In the genomic region with DNA sequence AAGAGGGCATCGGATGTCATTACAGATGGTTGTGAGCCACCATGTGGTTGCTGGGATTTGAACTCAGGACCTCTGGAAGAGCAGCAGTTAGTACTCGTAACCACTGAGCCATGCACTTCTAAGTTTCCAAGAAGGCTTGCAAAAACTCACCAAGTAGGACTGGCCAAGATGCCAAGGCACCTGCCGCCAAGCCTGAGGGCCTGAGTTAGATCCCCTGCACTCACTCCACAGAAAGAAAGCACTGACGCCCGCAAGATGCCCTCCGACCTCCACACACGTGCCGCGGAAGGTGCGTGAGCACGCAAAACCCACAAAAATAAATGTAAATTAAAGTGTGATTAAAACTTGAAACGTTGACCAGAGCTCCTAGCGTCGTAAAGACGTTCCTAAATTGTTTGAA, we compare ENCODE assay signal across 8 mouse cellular contexts. TPM values are rescaled to one million over a fixed set of nuclear protein-coding genes. Genes with fewer than 3 reads are reported as not detected.
DNase-seq lines count a peak whose midpoint lies in the region; ATAC-seq and TF ChIP-seq lines count a peak whose summit lies in the region.

No protein-coding gene starts in this region.

- H3K4me1 ChIP-seq in liver, adult 2 months (ENCODE audit: control insufficient read depth, insufficient read depth, low read length), result peaks cover 16% of the 10 kb centered on the region
- peaks cover 18% of the 10 kb centered on the region for H3K4me1 ChIP-seq in intestine, embryonic 16.5 days (ENCODE audit: control insufficient read depth, insufficient read depth, low read length)
- H3K4me1 ChIP-seq in midbrain, postnatal 0 days (ENCODE audit: insufficient read depth, low read length), result peaks cover 6% of the 10 kb centered on the region; the same call in 1 of the 2 replicates

- no peaks in the 10 kb centered on the region for H3K27me3 ChIP-seq in liver, adult 2 months (ENCODE audit: control insufficient read depth, insufficient read depth, low read length)
- H3K27me3 ChIP-seq in intestine, embryonic 16.5 days (replicated peaks; ENCODE audit: control insufficient read depth, insufficient read depth, low read length), result no peaks in the 10 kb centered on the region
- no peaks in the 10 kb centered on the region for H3K27me3 ChIP-seq in midbrain, postnatal 0 days (ENCODE audit: insufficient read depth, low read length)

- TF ChIP-seq CTCF in liver, adult 2 months (IDR thresholded peaks at IDR 0.05; ENCODE audit: low read depth, low read length), result no peak
- no peak for TF ChIP-seq CTCF in midbrain, postnatal 0 days (IDR thresholded peaks at IDR 0.05)

- H3K27ac ChIP-seq in liver, adult 2 months (replicated peaks; ENCODE audit: insufficient read depth, low read depth, low read length), result peak overlapping the region; percentile 63
- H3K27ac ChIP-seq in intestine, embryonic 16.5 days (ENCODE audit: low read length), result no peak overlapping the region
- no peak overlapping the region for H3K27ac ChIP-seq in midbrain, postnatal 0 days (ENCODE audit: low read depth, low read length)

- DNase-seq in liver, adult 2 months (ENCODE audit: extremely low read depth, low read depth, low spot score), result no peak
- DNase-seq in liver (no peak), adipocyte (ENCODE audit: low spot score) (no peak)
- peak; percentile 20 to 21 for DNase-seq in cerebellum, postnatal 36 days
- DNase-seq in midbrain, postnatal 0 days (ENCODE audit: low spot score), result no peak
- DNase-seq in urinary bladder, postnatal 36 days (ENCODE audit: low spot score in 2 of 2), result no peak
- DNase-seq in ovary, postnatal 36 days (ENCODE audit: low spot score), result no peak

- no peak for TF ChIP-seq POLR2A in liver, adult 2 months (IDR thresholded peaks at IDR 0.05; ENCODE audit: extremely low read depth, insufficient read depth, low read length)

- 20% methylated on average over 15 of the region's 15 CpGs for WGBS in liver, adult 2 months
- 27% methylated on average over 15 of the region's 15 CpGs for WGBS in intestine, embryonic 16.5 days
- WGBS in midbrain, postnatal 0 days, result 30% methylated on average over 15 of the region's 15 CpGs

- H3K79me2 ChIP-seq in liver, adult 2 months (ENCODE audit: control insufficient read depth, insufficient read depth, low read length), result peaks cover 30% of the 10 kb centered on the region

- H3K36me3 ChIP-seq in liver, adult 2 months (ENCODE audit: control insufficient read depth, insufficient read depth, low read length), result no peaks in the 10 kb centered on the region
- no peaks in the 10 kb centered on the region for H3K36me3 ChIP-seq in intestine, embryonic 16.5 days (ENCODE audit: control insufficient read depth, insufficient read depth, low read length)
- H3K36me3 ChIP-seq in midbrain, postnatal 0 days (ENCODE audit: insufficient read depth, low read length), result no peaks in the 10 kb centered on the region

- H3K4me3 ChIP-seq in liver, adult 2 months (ENCODE audit: insufficient read depth, low read depth, low read length), result peak overlapping the region; percentile 79
- H3K4me3 ChIP-seq in intestine, embryonic 16.5 days (ENCODE audit: low read length), result peak overlapping the region; percentile 85
- peak overlapping the region; percentile 94 for H3K4me3 ChIP-seq in midbrain, postnatal 0 days (ENCODE audit: low read depth, low read length)

- H3K4me2 ChIP-seq in intestine, embryonic 16.5 days (ENCODE audit: low read depth, low read length), result peak overlapping the region; percentile 90
- peak overlapping the region; percentile 90 for H3K4me2 ChIP-seq in midbrain, postnatal 0 days (ENCODE audit: low read depth, low read length, poor library complexity, severe bottlenecking)

- 0 out of 2 replicates have a peak overlapping the region, but pooled peaks have one; percentile 4 for H3K9ac ChIP-seq in liver, adult 2 months (ENCODE audit: low read depth, low read length)
- peak overlapping the region; percentile 89 for H3K9ac ChIP-seq in intestine, embryonic 16.5 days (ENCODE audit: low read depth, low read length)
- no peak overlapping the region for H3K9ac ChIP-seq in midbrain, postnatal 0 days (replicated peaks; ENCODE audit: low read length, poor library complexity, severe bottlenecking)

- no peaks in the 10 kb centered on the region for H3K9me3 ChIP-seq in intestine, embryonic 16.5 days (ENCODE audit: control insufficient read depth, low read length)
- no peaks in the 10 kb centered on the region for H3K9me3 ChIP-seq in midbrain, postnatal 0 days (ENCODE audit: low read length)

- ATAC-seq in intestine, embryonic 16.5 days, result no peak
- no peak; the same call in 1 of the 2 replicates for ATAC-seq in midbrain, postnatal 0 days (ENCODE audit: low FRiP score)

RNA-seq across cellular contexts. Expression of gene Gns, which starts 0.6 kb away (rescaled TPM):
- total RNA-seq in liver, adult 2 months (2014; rRNA removed), result 84.0 and 102 TPM in 2 replicates
- polyA plus RNA-seq in liver, adult 2 months (2012; rRNA removed), result 65.7 and 78.4 TPM in 2 replicates
- polyA plus RNA-seq in intestine, embryonic 16.5 days (2015; fragmentation: Nextera tagmentation; extraction: Ambion mirVana), result 43.3 and 50.4 TPM in 2 replicates
- total RNA-seq in midbrain, postnatal 0 days (2014; rRNA removed), result 66.4 and 84.3 TPM in 2 replicates
- polyA plus RNA-seq in midbrain, postnatal 0 days (2015; fragmentation: Nextera tagmentation; extraction: Ambion mirVana), result 37.7 and 40.4 TPM in 2 replicates

RNA-seq across cellular contexts. Expression of gene Tbc1d30, which starts 13.2 kb away (rescaled TPM):
- total RNA-seq in liver, adult 2 months (2014; rRNA removed), result 8.4 and 10.7 TPM in 2 replicates
- polyA plus RNA-seq in liver, adult 2 months (2012; rRNA removed), result 0.81 and 2.6 TPM in 2 replicates
- polyA plus RNA-seq in intestine, embryonic 16.5 days (2015; fragmentation: Nextera tagmentation; extraction: Ambion mirVana), result 3.5 and 4.3 TPM in 2 replicates
- total RNA-seq in midbrain, postnatal 0 days (2014; rRNA removed), result 46.9 and 49.1 TPM in 2 replicates
- 8.3 and 9.1 TPM in 2 replicates for polyA plus RNA-seq in midbrain, postnatal 0 days (2015; fragmentation: Nextera tagmentation; extraction: Ambion mirVana)

Comparison
In these comparisons a context has a peak if more than half of its experiments do, and no peak if none do; other contexts are left out.
1. DNase-seq: peak in cerebellum, postnatal 36 days (2 of 2); none in liver, adult 2 months (single experiment), liver (single experiment), midbrain, postnatal 0 days (single experiment), urinary bladder, postnatal 36 days (0 of 2), ovary, postnatal 36 days (single experiment) and adipocyte (single experiment).
2. Peak in every context shown above with its lines, with median percentiles within 50 percentile points of each other: H3K4me3 ChIP-seq.